Mouse (Mus musculus): ENCODE results near the gene Garnl3.

GRCm38 (mm10) chr2:33154751-33155372, 23.4 kb upstream of the Garnl3 start:
- TF ChIP-seq CTCF (IDR thresholded peaks at IDR 0.05) (no peak; the same call in 1 of the 2 replicates), EP300 (IDR thresholded peaks at IDR 0.05; ENCODE audit: insufficient read depth, low read depth, low read length) (peak; percentile 94), POLR2A (IDR thresholded peaks at IDR 0.05; ENCODE audit: insufficient read depth, low read depth, low read length) (no peak)
